Mouse (Mus musculus) erythroblast, embryonic 14.5 days (primary cell): ENCODE data around the gene Nrg4. TPM values are rescaled to one million over a fixed set of nuclear protein-coding genes. Genes with fewer than 3 reads are reported as not detected.
A peak's percentile ranks its signal among the peaks of the same experiment; 100 is the strongest.

Source experiments
- H3K27me3 ChIP-seq: 2 replicates; pipeline ENCODE4 v1.6.1; 2012; ENCODE audit warnings: inconsistent platforms; ENCODE audit not compliant: control insufficient read depth
- H3K36me3 ChIP-seq: 2 replicates; pipeline ENCODE4 v1.6.1; 2012; ENCODE audit warnings: mild to moderate bottlenecking, inconsistent platforms; ENCODE audit not compliant: control insufficient read depth
- H3K4me1 ChIP-seq: 2 replicates; pipeline ENCODE4 v1.6.1; 2012; ENCODE audit warnings: inconsistent platforms; ENCODE audit not compliant: control insufficient read depth
- H3K4me3 ChIP-seq: replicated peaks from 2 replicates; pipeline ENCODE3; 2012; ENCODE audit warnings: moderate library complexity, mild to moderate bottlenecking, inconsistent platforms
- H3K9me3 ChIP-seq: 2 replicates; pipeline ENCODE4 v1.6.1; 2012; ENCODE audit warnings: low read length, inconsistent platforms, mixed read lengths; ENCODE audit not compliant: control insufficient read depth
- GATA1 ChIP-seq: IDR thresholded peaks from 2 replicates; pipeline ENCODE4 v1.6.1; 2012; ENCODE audit warnings: low read length, inconsistent platforms, mixed read lengths
- TAL1 ChIP-seq: IDR thresholded peaks from 3 replicates; pipeline ENCODE4 v1.6.1; 2012; ENCODE audit warnings: low read length, inconsistent platforms, mixed read lengths
- polyA plus RNA-seq: library from polyadenylated mRNA; stranded (reverse); fragments of >175 nt; gene quantifications from 2 replicates; pipeline ENCODE4 v1.2.3, GENCODE M21; 2012

The Nrg4 gene
- polyA plus RNA-seq, 1 experiment = 0.03 TPM

- no peak for TF ChIP-seq GATA1
- no peak for TF ChIP-seq TAL1
- H3K4me3 ChIP-seq = peak overlapping the region; percentile 59
- no peaks in the 10 kb centered on the region; the same call in 1 of the 2 replicates for H3K9me3 ChIP-seq
- H3K27me3 ChIP-seq = peaks cover 81% of the 10 kb centered on the region
- peaks cover 4% of the 10 kb centered on the region for H3K4me1 ChIP-seq
- no peaks in the 10 kb centered on the region for H3K36me3 ChIP-seq
These were observed 805 bp downstream of the Nrg4 start for GRCm38 (mm10) chr9:55325564-55326514.

GRCm38 (mm10) chr9:55325061-55325460 is 1.6 kb downstream of the Nrg4 start:
- Histone ChIP-seq H3K27me3 (peaks cover 76% of the 10 kb centered on the region), H3K4me3 (no peak overlapping the region), H3K9me3 (no peaks in the 10 kb centered on the region; the same call in 1 of the 2 replicates), H3K36me3 (no peaks in the 10 kb centered on the region), H3K4me1 (peaks cover 4% of the 10 kb centered on the region)
- TF ChIP-seq TAL1 = no peak
- no peak for TF ChIP-seq GATA1

DNA sequence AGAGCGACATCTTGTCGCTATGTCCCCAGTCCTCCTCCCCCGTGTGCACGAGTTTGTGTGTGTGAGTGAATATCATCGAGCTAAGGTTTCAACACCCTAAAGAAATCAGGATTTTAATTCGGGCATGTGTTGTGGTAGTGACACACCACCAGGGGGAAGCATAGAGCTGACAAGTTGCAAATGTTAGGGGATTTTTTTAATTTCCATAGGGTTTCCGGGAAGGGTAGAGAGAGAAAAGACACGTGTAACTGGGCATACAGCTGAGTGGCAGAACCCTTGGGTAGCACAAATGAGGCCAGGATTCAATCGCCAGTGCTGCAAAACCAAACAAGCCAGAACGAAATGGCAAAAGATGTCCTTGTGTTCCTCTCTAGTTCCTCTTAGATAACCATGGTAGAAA is 2.1 kb downstream of the Nrg4 start:
- Histone ChIP-seq H3K4me1 (peaks cover 4% of the 10 kb centered on the region), H3K27me3 (peaks cover 72% of the 10 kb centered on the region), H3K4me3 (no peak overlapping the region)

DNA sequence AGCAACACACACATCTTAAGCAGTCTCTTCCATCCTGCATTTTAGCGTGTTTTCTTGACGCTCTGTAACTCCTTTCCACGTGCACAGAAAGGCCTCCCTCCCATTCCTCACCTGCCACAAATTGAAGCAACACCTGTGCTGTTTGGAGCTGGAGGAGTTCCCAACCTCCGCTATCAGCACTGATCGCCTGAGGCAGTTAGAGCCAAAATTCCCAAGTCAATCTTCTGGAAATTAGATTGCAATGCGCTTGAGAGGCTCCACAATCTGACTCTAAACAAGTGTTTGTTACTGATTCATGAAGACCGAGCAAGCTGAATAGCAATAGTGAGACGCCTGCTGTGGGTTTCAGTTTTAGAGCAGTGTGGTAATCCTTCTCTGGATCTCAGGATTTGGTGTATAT is 2.6 kb downstream of the Nrg4 start:
- TF ChIP-seq GATA1 = no peak
- TF ChIP-seq TAL1 = no peak
- H3K36me3 ChIP-seq = no peaks in the 10 kb centered on the region
- no peaks in the 10 kb centered on the region; the same call in 1 of the 2 replicates for H3K9me3 ChIP-seq
- H3K4me1 ChIP-seq = peaks cover 4% of the 10 kb centered on the region
- H3K27me3 ChIP-seq = peaks cover 68% of the 10 kb centered on the region
- H3K4me3 ChIP-seq = no peak overlapping the region

More for the DNA sequence above, 2.1 kb downstream of the Nrg4 start:
- Histone ChIP-seq H3K36me3 (no peaks in the 10 kb centered on the region), H3K9me3 (no peaks in the 10 kb centered on the region; the same call in 1 of the 2 replicates)
- no peak for TF ChIP-seq TAL1
- no peak for TF ChIP-seq GATA1

DNA sequence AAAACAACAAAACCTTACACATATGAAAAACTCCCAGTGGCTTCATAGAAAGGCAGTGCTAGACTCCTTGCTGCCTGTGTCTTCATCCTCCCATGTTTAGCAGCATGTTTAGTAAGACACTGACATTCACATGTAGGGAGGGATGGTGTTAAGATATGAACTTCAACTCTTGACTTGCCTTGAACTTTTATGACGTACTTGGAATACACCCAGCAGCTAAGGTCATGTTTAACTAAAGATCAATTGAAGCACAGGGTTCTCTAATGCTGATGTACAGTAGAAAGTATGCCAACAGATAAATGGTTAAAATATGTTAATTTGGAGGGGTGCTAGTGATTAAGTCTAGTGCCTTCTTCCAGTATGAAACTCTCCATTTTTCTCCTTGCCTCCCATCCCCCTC is 4.0 kb downstream of the Nrg4 start:
- H3K27me3 ChIP-seq = peaks cover 53% of the 10 kb centered on the region
- H3K9me3 ChIP-seq = no peaks in the 10 kb centered on the region; the same call in 1 of the 2 replicates
- H3K4me1 ChIP-seq = peaks cover 4% of the 10 kb centered on the region

DNA sequence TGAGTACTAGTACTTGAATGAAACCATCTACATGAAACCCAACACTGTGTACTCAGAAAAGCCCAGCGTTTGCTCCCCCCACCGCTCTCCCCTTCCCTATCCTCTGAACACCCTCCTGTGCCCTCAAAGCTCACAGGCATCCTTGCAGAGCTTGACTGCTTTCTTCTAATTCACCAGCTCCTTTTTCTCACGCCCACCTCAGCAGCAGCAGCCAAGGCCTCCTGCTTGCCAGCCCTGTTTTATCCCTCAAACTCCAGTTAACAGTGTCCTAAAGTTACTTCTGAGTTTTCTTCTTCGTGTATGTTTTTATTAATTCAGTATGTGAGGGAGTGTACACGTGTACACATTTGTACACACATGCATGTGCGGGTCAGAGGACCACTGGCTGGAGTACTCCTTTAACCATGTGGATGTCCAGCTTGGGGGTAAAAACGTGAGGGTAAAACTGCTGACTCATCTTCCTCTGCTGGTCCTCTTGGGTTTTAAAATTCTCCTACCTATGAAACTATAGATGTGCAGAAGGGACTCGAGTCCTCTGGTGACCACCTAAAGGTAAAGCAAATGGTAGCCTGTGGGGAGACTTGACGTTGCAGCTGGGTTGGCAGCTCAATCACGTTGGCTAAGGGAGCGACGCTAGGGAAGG is 12.9 kb downstream of the Nrg4 start:
- H3K9me3 ChIP-seq = no peaks in the 10 kb centered on the region
- H3K4me1 ChIP-seq = no peaks in the 10 kb centered on the region
- no peaks in the 10 kb centered on the region for H3K36me3 ChIP-seq
- TF ChIP-seq TAL1 (no peak), GATA1 (no peak)
- H3K4me3 ChIP-seq = no peak overlapping the region
- H3K27me3 ChIP-seq = no peaks in the 10 kb centered on the region

More for the DNA sequence above, 4.0 kb downstream of the Nrg4 start:
- no peaks in the 10 kb centered on the region for H3K36me3 ChIP-seq
- no peak overlapping the region for H3K4me3 ChIP-seq
- TF ChIP-seq TAL1 (no peak), GATA1 (no peak)

DNA sequence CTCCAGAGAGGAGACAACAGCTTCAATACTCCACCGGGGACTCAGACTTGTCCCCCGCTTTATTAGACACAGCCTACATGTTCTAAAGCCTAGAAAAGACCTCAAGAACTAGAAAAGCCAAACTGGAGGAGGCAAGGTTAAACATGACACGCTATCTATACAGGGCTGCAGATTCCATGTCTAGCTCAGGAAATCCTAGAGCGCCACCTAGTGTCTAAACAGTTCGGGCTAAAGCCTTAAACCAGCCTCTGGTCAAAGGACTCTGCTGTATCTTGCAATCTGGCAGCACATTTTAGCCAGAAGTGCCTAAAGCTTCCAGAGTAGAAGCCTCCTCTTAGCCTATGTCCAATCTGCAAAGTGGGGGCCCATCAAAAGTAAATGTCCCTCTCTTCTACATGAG is 15.1 kb downstream of the Nrg4 start:
- Histone ChIP-seq H3K9me3 (no peaks in the 10 kb centered on the region), H3K4me1 (no peaks in the 10 kb centered on the region), H3K4me3 (no peak overlapping the region), H3K36me3 (no peaks in the 10 kb centered on the region), H3K27me3 (no peaks in the 10 kb centered on the region)
- TF ChIP-seq TAL1 (no peak), GATA1 (no peak)

GRCm38 (mm10) chr9:55308455-55308854 is 18.2 kb downstream of the Nrg4 start:
- no peaks in the 10 kb centered on the region for H3K4me1 ChIP-seq
- H3K4me3 ChIP-seq = no peak overlapping the region
- TF ChIP-seq TAL1 (no peak), GATA1 (no peak)
- H3K27me3 ChIP-seq = no peaks in the 10 kb centered on the region
- no peaks in the 10 kb centered on the region for H3K9me3 ChIP-seq
- H3K36me3 ChIP-seq = no peaks in the 10 kb centered on the region

GRCm38 (mm10) chr9:55307557-55307956 is 19.1 kb downstream of the Nrg4 start:
- no peaks in the 10 kb centered on the region for H3K4me1 ChIP-seq
- H3K36me3 ChIP-seq = no peaks in the 10 kb centered on the region
- no peak overlapping the region for H3K4me3 ChIP-seq
- no peaks in the 10 kb centered on the region for H3K9me3 ChIP-seq
- H3K27me3 ChIP-seq = no peaks in the 10 kb centered on the region
- TF ChIP-seq GATA1 (no peak), TAL1 (no peak)
